Mouse (Mus musculus) midbrain, embryonic 16.5 days (tissue): Measurements from ENCODE around the gene Trim43a. TPM values are rescaled to one million over a fixed set of nuclear protein-coding genes. Genes with fewer than 3 reads are reported as not detected.

Experiments used
- polyA plus RNA-seq: library from polyadenylated mRNA; unstranded; fragments of >200 nt; fragmentation: Nextera tagmentation; extraction: Ambion mirVana; gene quantifications from 2 replicates; pipeline ENCODE4 v1.2.1, GENCODE M21; 2015

The Trim43a gene
- polyA plus RNA-seq, 1 experiment from 2014 or later = not detected

Other genes with a start within 250 kb of the Trim43a start
- gene Snx14, start 141.9 kb upstream of the Trim43a start, polyA plus RNA-seq = 42.5 and 43.4 TPM in 2 replicates
- 0.35 and 0.66 TPM in 2 replicates for gene Gm20537, start 124.3 kb upstream of the Trim43a start, polyA plus RNA-seq
- gene Syncrip, start 98.3 kb upstream of the Trim43a start, polyA plus RNA-seq = 75.2 and 87.6 TPM in 2 replicates
- 20.0 and 22.4 TPM in 2 replicates for gene Zfp949, start 32.9 kb upstream of the Trim43a start, polyA plus RNA-seq
- 33.0 and 37.9 TPM in 2 replicates for gene Mthfsl, start 139.4 kb downstream of the Trim43a start, polyA plus RNA-seq
- 0.32 TPM in 1 of 2 replicates, not detected in the other for gene Bcl2a1d, start 151.0 kb downstream of the Trim43a start, polyA plus RNA-seq